Mouse (Mus musculus) MEL (cell line): ENCODE results near the gene Fam178b.

ENCODE experiments used
- CTCF ChIP-seq, 3 experiments: IDR thresholded peaks in 2 of 3; conservative IDR thresholded peaks in 1 of 3; 2 replicates each; pipeline ENCODE4 v1.5.1; 2011 to 2012; ENCODE audit warnings: low read length in 3 of 3, low read depth in 2 of 3, mild to moderate bottlenecking in 2 of 3, improper control_type of control experiment in 1 of 3, inconsistent platforms in 1 of 3, mixed read lengths in 1 of 3, moderate library complexity in 1 of 3; ENCODE audit not compliant: control insufficient read depth in 1 of 3, insufficient read depth in 1 of 3, poor library complexity in 1 of 3, severe bottlenecking in 1 of 3
- EP300 ChIP-seq, 2 experiments: IDR thresholded peaks; 2 replicates each; pipeline ENCODE4 v1.6.1; 2011; ENCODE audit warnings: improper control_type of control experiment in 2 of 2, low read length in 2 of 2, low read depth in 1 of 2, mild to moderate bottlenecking in 1 of 2
- GATA1 ChIP-seq: IDR thresholded peaks from 2 replicates; pipeline ENCODE4 v1.6.1; 2011; ENCODE audit warnings: low read depth, low read length, improper control_type of control experiment
- NRF1 ChIP-seq: IDR thresholded peaks from 2 replicates; pipeline ENCODE4 v1.6.1; 2014; ENCODE audit warnings: low read depth, mild to moderate bottlenecking, inconsistent platforms, low read length, improper control_type of control experiment, moderate library complexity; ENCODE audit not compliant: poor library complexity, insufficient read depth, severe bottlenecking
- POLR2A ChIP-seq, 2 experiments: IDR thresholded peaks; 2 replicates each; pipeline ENCODE4 v1.6.1; 2011 to 2012; ENCODE audit warnings: low read length in 2 of 2, mild to moderate bottlenecking in 2 of 2, control low read depth in 1 of 2, improper control_type of control experiment in 1 of 2, low read depth in 1 of 2, moderate library complexity in 1 of 2; ENCODE audit not compliant: control insufficient read depth in 1 of 2, insufficient read depth in 1 of 2, poor library complexity in 1 of 2
- SIN3A ChIP-seq: IDR thresholded peaks from 2 replicates; pipeline ENCODE4 v1.6.1; 2012; ENCODE audit warnings: low read length, improper control_type of control experiment, inconsistent platforms
- SMC3 ChIP-seq: IDR thresholded peaks from 2 replicates; pipeline ENCODE4 v1.6.1; 2011; ENCODE audit warnings: low read depth, low read length, improper control_type of control experiment
- TAL1 ChIP-seq: IDR thresholded peaks from 2 replicates; pipeline ENCODE4 v1.6.1; 2012; ENCODE audit warnings: mild to moderate bottlenecking, inconsistent platforms, low read length, moderate library complexity, mixed read lengths
- TCF12 ChIP-seq: IDR thresholded peaks from 2 replicates; pipeline ENCODE4 v1.6.1; 2014; ENCODE audit warnings: low read depth, mild to moderate bottlenecking, inconsistent platforms, low read length, improper control_type of control experiment, moderate library complexity
- ZMIZ1 ChIP-seq: IDR thresholded peaks from 2 replicates; pipeline ENCODE4 v1.6.1; 2012; ENCODE audit warnings: low read depth, mild to moderate bottlenecking, inconsistent platforms, low read length, improper control_type of control experiment, moderate library complexity

GRCm38 (mm10) chr1:36602271-36602670 is 80.7 kb downstream of the Fam178b start:
- TF ChIP-seq CTCF (IDR thresholded peaks at IDR 0.05 in 2 of 3, conservative IDR thresholded peaks at IDR 0.05 in 1 of 3; ENCODE audit: control insufficient read depth in 1 of 3, insufficient read depth in 1 of 3, low read depth in 2 of 3, low read length in 3 of 3, poor library complexity in 1 of 3, severe bottlenecking in 1 of 3): no peak
- no peak for TF ChIP-seq POLR2A (IDR thresholded peaks at IDR 0.05; ENCODE audit: control insufficient read depth in 1 of 2, insufficient read depth in 1 of 2, low read depth in 1 of 2, low read length in 2 of 2, poor library complexity in 1 of 2)
- no peak for TF ChIP-seq EP300 (IDR thresholded peaks at IDR 0.05; ENCODE audit: low read depth in 1 of 2, low read length in 2 of 2)
- TF ChIP-seq SIN3A: no peak
- no peak for TF ChIP-seq TAL1
- TF ChIP-seq TCF12: no peak
- no peak for TF ChIP-seq GATA1
- TF ChIP-seq NRF1: no peak
- TF ChIP-seq SMC3: no peak
- no peak for TF ChIP-seq ZMIZ1
